Mouse (Mus musculus) G1E (cell line): Measurements from ENCODE around the gene Gabbr2.

Experiments used
- CTCF ChIP-seq: IDR thresholded peaks from 2 replicates; pipeline ENCODE4 v1.5.1; 2012; ENCODE audit warnings: low read depth, low read length, inconsistent platforms, mixed read lengths
- GATA1 ChIP-seq: IDR thresholded peaks from 2 replicates; pipeline ENCODE4 v1.6.1; 2012; ENCODE audit warnings: borderline replicate concordance, low read length, inconsistent platforms, mixed read lengths
- GATA2 ChIP-seq: IDR thresholded peaks from 2 replicates; pipeline ENCODE4 v1.6.1; 2012; ENCODE audit warnings: low read depth, low read length, inconsistent platforms, borderline replicate concordance
- POLR2AphosphoS5 ChIP-seq: IDR thresholded peaks from 2 replicates; pipeline ENCODE4 v1.6.1; 2012; ENCODE audit warnings: low read depth, low read length, inconsistent platforms; ENCODE audit not compliant: insufficient replicate concordance
- TAL1 ChIP-seq: conservative IDR thresholded peaks from 2 replicates; pipeline ENCODE4 v1.6.1; 2012; ENCODE audit warnings: low read depth, low read length, inconsistent platforms, mixed read lengths

DNA sequence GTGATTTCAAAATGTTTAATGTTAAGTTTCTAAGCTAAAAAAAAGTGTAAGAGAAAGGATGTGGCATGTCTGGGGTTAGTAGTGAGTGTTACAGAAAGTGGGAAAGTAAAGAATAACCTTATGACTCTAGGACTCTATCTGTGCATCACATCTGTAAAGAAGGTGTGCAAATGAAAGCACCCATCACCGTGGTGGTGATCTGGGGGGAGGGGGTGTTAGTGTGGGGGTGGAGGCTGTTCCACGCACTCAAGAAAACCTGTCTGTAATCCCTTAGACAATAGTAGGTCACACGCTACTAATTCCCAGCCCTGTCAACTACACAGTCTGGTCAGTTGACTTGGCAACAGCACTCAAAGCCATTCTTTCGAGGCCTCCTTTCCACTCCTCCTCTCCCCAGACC, 350.4 kb downstream of the Gabbr2 start:
- TF ChIP-seq GATA1 (no peak), CTCF (no peak), POLR2AphosphoS5 (no peak), TAL1 (no peak), GATA2 (no peak)
